Mouse (Mus musculus): ENCODE measurements around the gene Arfgap1. TPM values are rescaled to one million over a fixed set of nuclear protein-coding genes. Genes with fewer than 3 reads are reported as not detected.
A peak's percentile ranks its signal among the peaks of the same experiment; 100 is the strongest.

Arfgap1 gene
- polyA plus RNA-seq, 1 experiment from 2014 or later = 71.7 TPM

DNA sequence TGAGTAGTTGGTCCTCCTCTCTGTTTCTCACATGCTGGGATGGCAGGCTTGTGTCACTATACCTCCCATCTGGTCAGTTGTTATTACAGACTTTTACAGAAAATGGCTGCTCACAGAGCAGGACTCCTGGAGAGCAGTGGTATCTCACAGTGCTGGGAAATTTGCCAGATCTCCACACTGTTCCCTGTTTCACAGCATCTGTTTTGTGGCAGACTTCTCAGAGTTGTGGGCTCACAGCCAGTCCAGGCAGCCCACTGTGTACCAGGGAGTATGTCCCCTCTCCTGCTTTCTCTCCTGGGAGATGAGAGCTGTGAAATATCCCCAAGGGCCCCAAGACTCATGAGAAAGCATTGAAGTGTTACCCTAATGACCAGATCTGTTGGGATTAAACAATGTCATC lies 25.2 kb upstream of the Arfgap1 start:
- Histone ChIP-seq H3K27ac (ENCODE audit: low read depth, low read length) (0 out of 2 replicates have a peak overlapping the region, but pooled peaks have one; percentile 11), H3K4me1 (ENCODE audit: control insufficient read depth, insufficient read depth, low read length) (no peaks in the 10 kb centered on the region), H3K27me3 (replicated peaks; ENCODE audit: control insufficient read depth, insufficient read depth, low read length) (no peaks in the 10 kb centered on the region), H3K9ac (ENCODE audit: low read length) (no peak overlapping the region), H3K4me3 (ENCODE audit: low read depth, low read length) (no peak overlapping the region), H3K9me3 (replicated peaks; ENCODE audit: control insufficient read depth, low read length) (no peaks in the 10 kb centered on the region), H3K4me2 (ENCODE audit: low read length) (no peak overlapping the region), H3K36me3 (ENCODE audit: control insufficient read depth, insufficient read depth, low read length) (peaks cover 6% of the 10 kb centered on the region; the same call in 1 of the 2 replicates)
- peak; percentile 81 for DNase-seq (ENCODE audit: low spot score)
- ATAC-seq = peak; percentile 80

DNA sequence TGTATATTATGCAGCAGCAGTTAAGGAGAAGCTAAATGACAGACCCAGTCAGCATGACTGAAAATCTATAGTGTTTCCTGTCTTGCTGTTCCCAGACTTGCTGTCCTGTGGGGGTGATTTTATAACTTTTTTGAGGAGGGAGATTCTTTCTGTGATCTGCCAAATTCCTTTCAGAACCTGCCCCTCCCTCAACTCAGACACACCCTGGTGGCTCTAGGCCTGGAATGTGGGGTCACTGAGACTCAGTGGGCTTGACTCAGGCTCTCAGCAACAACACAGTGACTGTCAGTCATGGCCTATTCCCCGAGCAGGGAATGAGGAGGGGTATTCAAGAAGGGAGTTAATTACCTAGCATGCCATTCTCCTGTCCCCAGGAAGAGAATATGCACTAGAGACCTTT lies 17.1 kb upstream of the Arfgap1 start:
- Histone ChIP-seq H3K4me1 (ENCODE audit: control insufficient read depth, insufficient read depth, low read length) (peaks cover 23% of the 10 kb centered on the region), H3K36me3 (ENCODE audit: control insufficient read depth, insufficient read depth, low read length) (no peaks in the 10 kb centered on the region), H3K9ac (ENCODE audit: low read length) (no peak overlapping the region), H3K4me3 (ENCODE audit: low read depth, low read length) (no peak overlapping the region), H3K9me3 (replicated peaks; ENCODE audit: control insufficient read depth, low read length) (no peaks in the 10 kb centered on the region), H3K27me3 (replicated peaks; ENCODE audit: control insufficient read depth, insufficient read depth, low read length) (no peaks in the 10 kb centered on the region), H3K27ac (ENCODE audit: low read depth, low read length) (no peak overlapping the region), H3K4me2 (ENCODE audit: low read length) (no peak overlapping the region)
- WGBS = 17% methylated on average over 1 of the region's 1 CpGs
- DNase-seq (ENCODE audit: low spot score) (no peak), ATAC-seq (no peak)

DNA sequence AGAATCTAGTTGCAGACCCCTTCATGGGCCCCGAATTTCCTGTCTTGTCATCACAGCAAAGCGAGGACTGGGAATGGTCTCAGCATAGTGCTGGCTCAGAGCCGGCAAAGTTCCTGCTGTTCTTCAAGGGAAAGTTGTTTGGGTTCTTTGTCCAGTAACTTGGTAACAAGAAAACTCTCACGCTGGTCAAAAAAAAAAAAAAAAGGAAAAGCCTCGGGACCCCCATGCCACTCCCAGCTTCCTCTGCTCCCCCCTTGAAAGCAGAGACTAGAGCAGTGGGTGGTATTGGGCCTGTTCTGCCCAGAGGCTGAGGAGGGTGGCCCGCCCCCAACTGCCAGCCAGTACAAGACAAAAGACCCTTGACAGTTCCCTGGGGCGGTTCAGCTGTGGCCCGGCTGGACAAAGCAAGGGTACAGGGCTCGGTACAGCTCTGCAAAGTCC lies 14.3 kb upstream of the Arfgap1 start:
- Histone ChIP-seq H3K4me2 (ENCODE audit: low read length) (peak overlapping the region; percentile 76), H3K9ac (ENCODE audit: low read length) (peak overlapping the region; percentile 32; the same call in 1 of the 2 replicates), H3K4me3 (ENCODE audit: low read depth, low read length) (peak overlapping the region; percentile 65), H3K36me3 (ENCODE audit: control insufficient read depth, insufficient read depth, low read length) (no peaks in the 10 kb centered on the region), H3K27me3 (replicated peaks; ENCODE audit: control insufficient read depth, insufficient read depth, low read length) (no peaks in the 10 kb centered on the region), H3K9me3 (replicated peaks; ENCODE audit: control insufficient read depth, low read length) (no peaks in the 10 kb centered on the region), H3K27ac (ENCODE audit: low read depth, low read length) (peak overlapping the region; percentile 88), H3K4me1 (ENCODE audit: control insufficient read depth, insufficient read depth, low read length) (peaks cover 23% of the 10 kb centered on the region)
- WGBS = 2% methylated on average over 9 of the region's 9 CpGs
- DNase-seq (ENCODE audit: low spot score) (peak; percentile 77), ATAC-seq (peak; percentile 51)

DNA sequence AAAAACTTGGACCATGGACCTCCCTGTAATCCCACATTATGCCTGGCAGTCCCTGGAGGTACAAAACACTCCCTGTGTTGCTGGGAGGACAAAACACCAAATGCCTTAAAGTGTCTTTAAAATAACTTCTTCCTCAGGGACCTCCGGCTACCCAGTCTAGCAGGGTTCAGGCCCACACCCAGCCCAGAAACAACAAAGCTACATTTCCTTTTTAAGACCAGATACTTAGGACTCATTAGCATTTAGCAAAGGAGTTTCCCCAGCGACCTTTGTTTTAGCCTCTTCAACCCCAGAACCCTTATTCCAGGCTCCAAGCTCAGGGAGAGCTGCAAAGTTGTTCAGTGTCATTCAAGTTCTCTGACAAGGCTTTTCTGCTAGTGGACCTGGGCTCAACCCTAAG lies 13.4 kb upstream of the Arfgap1 start:
- peak overlapping the region; percentile 88 for H3K27ac ChIP-seq (ENCODE audit: low read depth, low read length)
- H3K27me3 ChIP-seq (replicated peaks; ENCODE audit: control insufficient read depth, insufficient read depth, low read length) = no peaks in the 10 kb centered on the region
- H3K4me3 ChIP-seq (ENCODE audit: low read depth, low read length) = peak overlapping the region; percentile 65
- peak overlapping the region; percentile 76 for H3K4me2 ChIP-seq (ENCODE audit: low read length)
- no peaks in the 10 kb centered on the region for H3K9me3 ChIP-seq (replicated peaks; ENCODE audit: control insufficient read depth, low read length)
- H3K9ac ChIP-seq (ENCODE audit: low read length) = peak overlapping the region; percentile 75
- DNase-seq (ENCODE audit: low spot score) (peak; percentile 41), ATAC-seq (no peak)
- H3K4me1 ChIP-seq (ENCODE audit: control insufficient read depth, insufficient read depth, low read length) = peaks cover 23% of the 10 kb centered on the region
- H3K36me3 ChIP-seq (ENCODE audit: control insufficient read depth, insufficient read depth, low read length) = no peaks in the 10 kb centered on the region
- 8% methylated on average over 2 of the region's 2 CpGs for WGBS

DNA sequence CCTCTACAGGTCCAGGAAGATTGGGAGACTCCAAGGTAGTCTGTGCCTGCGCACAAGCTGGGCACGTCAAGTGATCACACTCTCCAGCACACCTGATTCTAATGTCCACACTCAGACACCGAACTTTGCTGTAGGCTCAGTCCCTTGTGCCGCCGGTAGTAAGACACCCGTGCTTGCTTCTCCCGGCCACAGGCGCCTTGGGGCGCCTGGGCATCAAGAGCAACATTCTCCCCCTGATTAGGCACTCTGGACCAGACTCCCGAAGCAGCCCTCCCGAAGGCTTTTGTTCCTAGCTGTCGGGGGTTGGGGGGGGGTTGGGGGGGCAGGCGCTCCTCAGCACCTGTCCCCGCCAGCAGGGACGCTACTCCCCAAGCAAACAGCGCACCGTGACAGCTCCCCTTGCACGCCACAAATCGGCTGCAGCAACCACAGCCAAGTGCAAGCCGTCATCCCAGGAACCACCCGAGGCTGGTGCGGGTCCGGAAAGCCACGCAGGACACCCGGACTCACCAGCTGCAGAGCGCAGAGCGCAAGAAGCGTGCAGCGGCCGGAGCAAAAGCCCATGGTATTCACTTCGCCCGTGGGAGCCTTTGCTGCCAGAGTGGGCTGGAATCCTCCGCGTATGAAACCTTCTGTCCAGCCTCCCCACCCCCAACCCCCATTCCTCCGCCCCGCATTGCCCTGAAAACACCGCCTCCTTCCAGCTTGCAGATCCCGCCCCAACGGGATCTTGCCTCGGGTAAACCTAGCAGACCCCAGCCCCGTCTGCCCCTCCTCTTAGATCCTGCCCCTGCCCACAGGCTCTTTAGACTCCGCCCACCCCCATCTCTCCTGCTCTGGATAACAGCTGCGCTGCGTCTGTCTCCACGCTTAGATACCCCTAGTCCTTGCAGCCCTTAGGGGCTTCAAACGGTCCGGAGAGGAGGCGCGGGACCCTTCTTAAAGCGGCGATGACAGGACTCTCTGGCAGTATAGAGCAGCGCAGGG lies 12.7 kb upstream of the Arfgap1 start, which contains the start of gene Nkain4:
Nkain4 (minus strand) TSS at position 639 of the 987 bp plus-strand sequence.
- WGBS = 2% methylated on average over 50 of the region's 52 CpGs
- peaks cover 23% of the 10 kb centered on the region for H3K4me1 ChIP-seq (ENCODE audit: control insufficient read depth, insufficient read depth, low read length)
- H3K4me2 ChIP-seq (ENCODE audit: low read length) = peak within 1 kb of the TSS; percentile 76
- no peaks in the 10 kb centered on the region for H3K27me3 ChIP-seq (replicated peaks; ENCODE audit: control insufficient read depth, insufficient read depth, low read length)
- H3K27ac ChIP-seq (ENCODE audit: low read depth, low read length) = peak within 1 kb of the TSS; percentile 88
- H3K9me3 ChIP-seq (replicated peaks; ENCODE audit: control insufficient read depth, low read length) = no peaks in the 10 kb centered on the region
- DNase-seq (ENCODE audit: low spot score) = peak; percentile 94
- H3K36me3 ChIP-seq (ENCODE audit: control insufficient read depth, insufficient read depth, low read length) = no peaks in the 10 kb centered on the region
- peak; percentile 93 for ATAC-seq
- H3K4me3 ChIP-seq (ENCODE audit: low read depth, low read length) = peak within 1 kb of the TSS; percentile 65
- peak within 1 kb of the TSS; percentile 75 for H3K9ac ChIP-seq (ENCODE audit: low read length)

DNA sequence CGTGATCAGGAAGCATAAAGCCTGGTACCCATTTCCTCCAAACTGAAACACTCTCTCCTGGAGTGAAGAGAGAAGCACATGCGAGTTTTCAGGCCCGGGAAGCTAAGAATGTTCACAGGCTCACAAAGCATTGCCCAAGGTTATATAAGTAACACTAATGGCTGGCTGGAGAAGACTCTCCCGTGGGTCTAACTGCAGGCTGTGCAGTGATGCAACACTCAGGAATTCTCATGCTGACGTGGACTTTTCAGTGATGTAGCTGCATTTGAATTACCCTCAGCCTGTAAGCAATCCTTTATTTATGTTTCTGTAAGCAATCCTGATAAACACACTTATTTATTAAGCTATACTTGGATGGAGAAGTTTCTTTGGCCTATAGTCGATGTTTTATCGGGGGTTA lies 7.4 kb upstream of the Arfgap1 start:
- Histone ChIP-seq H3K4me3 (ENCODE audit: low read depth, low read length) (no peak overlapping the region), H3K27ac (ENCODE audit: low read depth, low read length) (no peak overlapping the region), H3K36me3 (ENCODE audit: control insufficient read depth, insufficient read depth, low read length) (no peaks in the 10 kb centered on the region), H3K27me3 (replicated peaks; ENCODE audit: control insufficient read depth, insufficient read depth, low read length) (no peaks in the 10 kb centered on the region), H3K9me3 (replicated peaks; ENCODE audit: control insufficient read depth, low read length) (no peaks in the 10 kb centered on the region), H3K9ac (ENCODE audit: low read length) (no peak overlapping the region), H3K4me2 (ENCODE audit: low read length) (no peak overlapping the region), H3K4me1 (ENCODE audit: control insufficient read depth, insufficient read depth, low read length) (no peaks in the 10 kb centered on the region)
- 82% methylated on average over 7 of the region's 7 CpGs for WGBS
- no peak for ATAC-seq
- no peak for DNase-seq (ENCODE audit: low spot score)

DNA sequence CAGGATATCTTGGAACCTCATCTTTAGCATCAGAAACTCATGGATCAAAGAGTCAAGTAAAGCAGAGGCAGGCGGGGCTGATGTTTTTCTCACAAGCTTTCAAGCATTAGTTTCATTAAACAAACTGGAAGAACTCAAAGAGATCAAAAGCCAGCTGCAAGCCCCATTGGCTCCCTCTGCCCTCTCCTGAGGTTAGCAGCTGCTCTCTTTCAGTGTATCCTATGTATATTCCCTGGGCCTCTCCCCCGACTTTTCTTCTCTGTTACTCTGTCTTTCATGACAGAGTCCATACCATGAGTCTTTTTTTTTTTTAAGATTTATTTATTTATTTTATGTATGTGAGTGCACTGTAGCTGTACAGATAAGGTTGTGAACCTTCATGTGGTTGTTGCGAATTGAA lies 6.8 kb upstream of the Arfgap1 start:
- H3K9me3 ChIP-seq (replicated peaks; ENCODE audit: control insufficient read depth, low read length) = no peaks in the 10 kb centered on the region
- no peaks in the 10 kb centered on the region for H3K4me1 ChIP-seq (ENCODE audit: control insufficient read depth, insufficient read depth, low read length)
- no peak overlapping the region for H3K9ac ChIP-seq (ENCODE audit: low read length)
- ATAC-seq = no peak
- 74% methylated on average over 3 of the region's 3 CpGs for WGBS
- no peak for DNase-seq (ENCODE audit: low spot score)
- no peaks in the 10 kb centered on the region for H3K36me3 ChIP-seq (ENCODE audit: control insufficient read depth, insufficient read depth, low read length)
- H3K27me3 ChIP-seq (replicated peaks; ENCODE audit: control insufficient read depth, insufficient read depth, low read length) = no peaks in the 10 kb centered on the region
- no peak overlapping the region for H3K4me3 ChIP-seq (ENCODE audit: low read depth, low read length)
- H3K27ac ChIP-seq (ENCODE audit: low read depth, low read length) = no peak overlapping the region
- H3K4me2 ChIP-seq (ENCODE audit: low read length) = no peak overlapping the region

DNA sequence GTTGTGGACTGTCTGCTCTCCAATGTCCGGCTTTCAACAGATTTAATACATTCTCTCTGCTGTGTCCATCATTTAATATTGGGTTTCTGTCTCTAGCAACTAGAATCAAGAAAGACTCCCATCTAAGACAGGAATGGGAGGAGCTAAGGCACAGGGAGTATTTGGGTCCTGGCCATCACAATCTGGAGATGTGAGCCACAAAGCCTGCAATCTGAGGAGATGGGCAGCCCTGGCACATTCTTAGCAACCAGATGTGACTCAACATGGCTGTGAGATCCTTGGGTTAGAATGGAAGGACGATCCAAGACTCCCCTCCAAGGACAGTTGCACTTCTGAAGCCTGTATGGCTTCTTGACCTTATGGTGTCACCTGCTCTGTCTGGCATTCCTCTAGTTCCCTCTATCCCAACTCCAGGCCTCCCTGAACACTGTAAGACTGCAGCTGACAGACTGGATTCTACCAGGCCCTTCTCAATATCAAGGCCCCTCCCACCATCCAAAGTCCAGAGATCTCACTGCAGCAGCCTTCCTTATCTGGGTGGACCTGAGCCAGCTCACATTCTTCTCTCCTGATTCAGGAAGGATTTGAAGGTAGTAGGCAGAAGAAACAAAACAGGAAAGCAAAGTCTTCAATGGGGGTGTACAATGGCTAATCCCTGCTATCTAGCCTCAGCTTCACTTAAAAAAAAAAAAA lies 4.3 kb upstream of the Arfgap1 start:
- H3K4me1 ChIP-seq (ENCODE audit: control insufficient read depth, insufficient read depth, low read length) = peaks cover 3% of the 10 kb centered on the region; the same call in 1 of the 2 replicates
- no peak overlapping the region for H3K27ac ChIP-seq (ENCODE audit: low read depth, low read length)
- H3K4me2 ChIP-seq (ENCODE audit: low read length) = no peak overlapping the region
- WGBS = 83% methylated on average over 2 of the region's 2 CpGs
- H3K36me3 ChIP-seq (ENCODE audit: control insufficient read depth, insufficient read depth, low read length) = no peaks in the 10 kb centered on the region
- no peak overlapping the region for H3K4me3 ChIP-seq (ENCODE audit: low read depth, low read length)
- no peaks in the 10 kb centered on the region for H3K27me3 ChIP-seq (replicated peaks; ENCODE audit: control insufficient read depth, insufficient read depth, low read length)
- H3K9ac ChIP-seq (ENCODE audit: low read length) = no peak overlapping the region
- DNase-seq (ENCODE audit: low spot score) = no peak
- H3K9me3 ChIP-seq (replicated peaks; ENCODE audit: control insufficient read depth, low read length) = no peaks in the 10 kb centered on the region
- no peak for ATAC-seq

Measured in forebrain, embryonic 14.5 days (tissue).